Mouse (Mus musculus) megakaryocyte, embryonic 14.5 days (primary cell): ENCODE results near the gene Vax1.

Experiments used
- FLI1 ChIP-seq: IDR thresholded peaks from 2 replicates; pipeline ENCODE4 v1.6.1; 2012; ENCODE audit warnings: low read length, inconsistent platforms, mixed read lengths
- GATA1 ChIP-seq: IDR thresholded peaks from 3 replicates; pipeline ENCODE4 v1.6.1; 2012; ENCODE audit warnings: mixed read lengths, low read length, inconsistent platforms, borderline replicate concordance

DNA sequence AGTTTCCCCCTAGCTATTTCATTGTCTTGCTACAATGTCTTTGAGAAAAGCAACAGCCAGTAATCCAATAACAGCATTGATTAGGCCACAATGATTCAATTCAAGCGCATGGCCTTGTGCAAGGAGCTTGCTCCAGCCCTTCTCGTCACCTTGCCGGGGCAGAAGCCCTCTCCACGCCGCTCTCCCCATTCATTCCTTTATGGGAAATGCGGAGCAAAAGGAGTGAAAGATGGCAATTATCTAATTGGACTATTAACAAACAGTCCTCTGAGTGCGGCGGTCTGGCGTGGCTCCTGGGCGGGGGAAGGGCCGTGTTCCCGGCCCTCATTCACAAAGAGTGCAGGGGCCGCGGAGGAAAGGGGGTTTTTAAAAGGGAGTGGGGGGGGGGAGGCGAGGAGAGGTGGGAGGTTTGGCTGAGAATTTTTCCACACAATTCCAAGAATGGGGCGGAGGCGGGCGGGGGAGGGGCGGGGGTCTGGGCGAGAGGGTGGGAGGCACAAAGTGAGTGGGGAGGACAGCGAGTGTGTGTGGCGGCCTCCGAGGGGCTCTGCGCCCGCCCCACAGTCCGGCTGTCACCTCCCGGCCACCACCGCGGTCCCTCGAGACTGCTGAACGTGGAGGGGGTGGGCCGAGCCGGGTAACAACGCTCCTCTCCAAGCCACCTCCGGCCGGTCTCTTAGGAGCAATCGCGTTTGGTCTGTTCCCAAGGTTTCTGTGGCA, 1.5 kb upstream of the Vax1 start:
- TF ChIP-seq GATA1 (no peak), FLI1 (no peak)
